Mouse (Mus musculus) hindbrain, embryonic 16.5 days (tissue): Measurements from ENCODE around the gene Ereg. TPM values are rescaled to one million over a fixed set of nuclear protein-coding genes. Genes with fewer than 3 reads are reported as not detected.

Source experiments
- ATAC-seq: fragments of 200-750 bp; cut with Nextera tagmentation; 2 replicates; pipeline ENCODE4 v1.8.0; 2017; ENCODE audit warnings: moderate TSS enrichment, moderate library complexity
- H3K27ac ChIP-seq: fragments of 300-500 bp; sonication (generic); 2 replicates; pipeline ENCODE4 v1.5.1; 2014; ENCODE audit warnings: low read depth, mild to moderate bottlenecking, control low read depth, low read length, moderate library complexity
- H3K27me3 ChIP-seq: fragments of 300-500 bp; sonication (generic); replicated peaks from 2 replicates; pipeline ENCODE4 v1.6.1; 2014; ENCODE audit warnings: low read length; ENCODE audit not compliant: control insufficient read depth, insufficient read depth
- H3K36me3 ChIP-seq: fragments of 300-500 bp; sonication (generic); 2 replicates; pipeline ENCODE4 v1.6.1; 2014; ENCODE audit warnings: mild to moderate bottlenecking, low read length, moderate library complexity, mixed read lengths; ENCODE audit not compliant: control insufficient read depth, insufficient read depth
- H3K4me1 ChIP-seq: fragments of 300-500 bp; sonication (generic); 2 replicates; pipeline ENCODE4 v1.6.1; 2014; ENCODE audit warnings: low read depth, low read length; ENCODE audit not compliant: control insufficient read depth, insufficient read depth
- H3K4me2 ChIP-seq: fragments of 300-500 bp; sonication (generic); 2 replicates; pipeline ENCODE4 v1.6.1; 2014; ENCODE audit warnings: mild to moderate bottlenecking, low read length, control low read depth, moderate library complexity
- H3K4me3 ChIP-seq: fragments of 300-500 bp; sonication (generic); 2 replicates; pipeline ENCODE4 v1.5.1; 2014; ENCODE audit warnings: mild to moderate bottlenecking, low read length, control low read depth, moderate library complexity
- H3K9ac ChIP-seq: fragments of 300-500 bp; sonication (generic); 2 replicates; pipeline ENCODE4 v1.6.1; 2014; ENCODE audit warnings: low read depth, mild to moderate bottlenecking, control low read depth, low read length, moderate library complexity
- H3K9me3 ChIP-seq: fragments of 300-500 bp; sonication (generic); 2 replicates; pipeline ENCODE4 v1.6.1; 2014; ENCODE audit warnings: mild to moderate bottlenecking, low read length, moderate library complexity; ENCODE audit not compliant: control insufficient read depth
- WGBS: fragments of 180-500 bp; shearing (Covaris S2); extraction: QIAGEN DNeasy Blood & Tissue Kit; methylation state at CpG from one replicate; pipeline ENCODE4 v1.1.7; 2014; 5-methylcytosine and 5-hydroxymethylcytosine counted together
- polyA plus RNA-seq: library from polyadenylated mRNA; unstranded; fragments of >200 nt; fragmentation: Nextera tagmentation; extraction: Ambion mirVana; gene quantifications from 2 replicates; pipeline ENCODE4 v1.2.1, GENCODE M21; 2015

The Ereg gene
- polyA plus RNA-seq, 1 experiment from 2014 or later, result not detected

- Histone ChIP-seq H3K9ac (no peak overlapping the region), H3K9me3 (no peaks in the 10 kb centered on the region), H3K4me2 (no peak overlapping the region), H3K36me3 (no peaks in the 10 kb centered on the region), H3K27ac (no peak overlapping the region), H3K4me1 (no peaks in the 10 kb centered on the region), H3K4me3 (no peak overlapping the region), H3K27me3 (no peaks in the 10 kb centered on the region)
- WGBS, result 90% methylated on average over 8 of the region's 8 CpGs
- ATAC-seq, result no peak
Observed at GRCm38 (mm10) chr5:91048397-91048796, 26.0 kb upstream of the Ereg start.

GRCm38 (mm10) chr5:91072340-91072739 lies 2.1 kb upstream of the Ereg start:
- Histone ChIP-seq H3K4me2 (no peak overlapping the region), H3K27me3 (peaks cover 6% of the 10 kb centered on the region), H3K36me3 (no peaks in the 10 kb centered on the region), H3K9me3 (no peaks in the 10 kb centered on the region), H3K27ac (no peak overlapping the region), H3K4me1 (peaks cover 4% of the 10 kb centered on the region; the same call in 1 of the 2 replicates), H3K4me3 (no peak overlapping the region), H3K9ac (no peak overlapping the region)
- 79% methylated on average over 4 of the region's 4 CpGs for WGBS
- no peak for ATAC-seq

GRCm38 (mm10) chr5:91073626-91074025 lies 796 bp upstream of the Ereg start:
- ATAC-seq, result no peak

GRCm38 (mm10) chr5:91074026-91074425 lies 396 bp upstream of the Ereg start:
- Histone ChIP-seq H3K9ac (no peak overlapping the region), H3K4me2 (peak overlapping the region; percentile 65), H3K27me3 (peaks cover 6% of the 10 kb centered on the region), H3K4me1 (peaks cover 4% of the 10 kb centered on the region; the same call in 1 of the 2 replicates), H3K4me3 (peak overlapping the region; percentile 36), H3K27ac (no peak overlapping the region), H3K36me3 (no peaks in the 10 kb centered on the region), H3K9me3 (no peaks in the 10 kb centered on the region)
- no peak for ATAC-seq
- WGBS, result 53% methylated on average over 8 of the region's 8 CpGs

More at GRCm38 (mm10) chr5:91073626-91074025, 796 bp upstream of the Ereg start:
- Histone ChIP-seq H3K4me1 (peaks cover 4% of the 10 kb centered on the region; the same call in 1 of the 2 replicates), H3K9me3 (no peaks in the 10 kb centered on the region), H3K27ac (no peak overlapping the region), H3K4me3 (no peak overlapping the region), H3K9ac (no peak overlapping the region), H3K4me2 (no peak overlapping the region), H3K36me3 (no peaks in the 10 kb centered on the region), H3K27me3 (peaks cover 6% of the 10 kb centered on the region)
- WGBS, result 88% methylated on average over 8 of the region's 8 CpGs

- Histone ChIP-seq H3K36me3 (no peaks in the 10 kb centered on the region), H3K27me3 (peaks cover 6% of the 10 kb centered on the region), H3K4me1 (peaks cover 4% of the 10 kb centered on the region; the same call in 1 of the 2 replicates), H3K9me3 (no peaks in the 10 kb centered on the region), H3K4me2 (peak overlapping the region; percentile 65), H3K27ac (no peak overlapping the region), H3K4me3 (peak overlapping the region; percentile 36), H3K9ac (no peak overlapping the region)
- WGBS, result 59% methylated on average over 1 of the region's 1 CpGs
- no peak for ATAC-seq
Observed at GRCm38 (mm10) chr5:91075021-91075420, 599 bp downstream of the Ereg start.

- no peak for ATAC-seq
- H3K9ac ChIP-seq, result no peak overlapping the region
- 89% methylated on average over 5 of the region's 5 CpGs for WGBS
Observed at GRCm38 (mm10) chr5:91083016-91083415, 8.6 kb downstream of the Ereg start.

GRCm38 (mm10) chr5:91085291-91085690 lies 10.9 kb downstream of the Ereg start:
- Histone ChIP-seq H3K4me1 (no peaks in the 10 kb centered on the region), H3K4me2 (no peak overlapping the region), H3K4me3 (no peak overlapping the region), H3K9me3 (no peaks in the 10 kb centered on the region), H3K9ac (no peak overlapping the region), H3K27ac (no peak overlapping the region), H3K36me3 (no peaks in the 10 kb centered on the region), H3K27me3 (no peaks in the 10 kb centered on the region)
- ATAC-seq, result no peak
- 83% methylated on average over 5 of the region's 5 CpGs for WGBS

More at GRCm38 (mm10) chr5:91083016-91083415, 8.6 kb downstream of the Ereg start:
- H3K4me3 ChIP-seq, result no peak overlapping the region
- no peaks in the 10 kb centered on the region for H3K36me3 ChIP-seq
- no peaks in the 10 kb centered on the region for H3K4me1 ChIP-seq
- no peak overlapping the region for H3K4me2 ChIP-seq
- no peak overlapping the region for H3K27ac ChIP-seq
- no peaks in the 10 kb centered on the region for H3K27me3 ChIP-seq
- H3K9me3 ChIP-seq, result no peaks in the 10 kb centered on the region

- Histone ChIP-seq H3K4me3 (no peak overlapping the region), H3K9ac (no peak overlapping the region), H3K4me2 (no peak overlapping the region), H3K27ac (no peak overlapping the region), H3K36me3 (no peaks in the 10 kb centered on the region), H3K27me3 (no peaks in the 10 kb centered on the region), H3K4me1 (no peaks in the 10 kb centered on the region), H3K9me3 (no peaks in the 10 kb centered on the region)
- no peak for ATAC-seq
- 74% methylated on average over 3 of the region's 3 CpGs for WGBS
Observed at GRCm38 (mm10) chr5:91090301-91090700, 15.9 kb downstream of the Ereg start.

GRCm38 (mm10) chr5:91097911-91098614 lies 23.6 kb downstream of the Ereg start:
- ATAC-seq, result no peak
- H3K27ac ChIP-seq, result no peak overlapping the region
- H3K4me2 ChIP-seq, result no peak overlapping the region
- no peaks in the 10 kb centered on the region for H3K9me3 ChIP-seq
- H3K9ac ChIP-seq, result no peak overlapping the region
- no peaks in the 10 kb centered on the region for H3K4me1 ChIP-seq
- H3K4me3 ChIP-seq, result no peak overlapping the region
- 89% methylated on average over 10 of the region's 10 CpGs for WGBS
- H3K36me3 ChIP-seq, result no peaks in the 10 kb centered on the region
- no peaks in the 10 kb centered on the region for H3K27me3 ChIP-seq
